Mouse (Mus musculus) kidney, embryonic 15.5 days (tissue): ENCODE results near the gene Qpct. TPM values are rescaled to one million over a fixed set of nuclear protein-coding genes. Genes with fewer than 3 reads are reported as not detected.

Experiments used
- ATAC-seq: fragments of 200-750 bp; cut with Nextera tagmentation; replicated peaks from 2 replicates; pipeline ENCODE4 v1.8.0; 2017; ENCODE audit warnings: moderate TSS enrichment; ENCODE audit not compliant: low FRiP score
- H3K27ac ChIP-seq: fragments of 300-500 bp; sonication (generic); 2 replicates; pipeline ENCODE4 v1.5.1; 2015; ENCODE audit warnings: mild to moderate bottlenecking, inconsistent platforms
- H3K27me3 ChIP-seq: fragments of 300-500 bp; sonication (generic); 2 replicates; pipeline ENCODE4 v1.6.1; 2015; ENCODE audit warnings: inconsistent platforms
- H3K36me3 ChIP-seq: fragments of 300-500 bp; sonication (generic); 2 replicates; pipeline ENCODE4 v1.6.1; 2015; ENCODE audit warnings: inconsistent platforms
- H3K4me1 ChIP-seq: fragments of 300-500 bp; sonication (generic); 2 replicates; pipeline ENCODE4 v1.6.1; 2015; ENCODE audit warnings: inconsistent platforms
- H3K4me2 ChIP-seq: fragments of 300-500 bp; sonication (generic); 2 replicates; pipeline ENCODE4 v1.6.1; 2015; ENCODE audit warnings: moderate library complexity, mild to moderate bottlenecking, inconsistent platforms
- H3K4me3 ChIP-seq: fragments of 300-500 bp; sonication (generic); replicated peaks from 2 replicates; pipeline ENCODE4 v1.5.1; 2015; ENCODE audit warnings: mild to moderate bottlenecking, inconsistent platforms
- H3K9ac ChIP-seq: fragments of 300-500 bp; sonication (generic); 2 replicates; pipeline ENCODE4 v1.6.1; 2015; ENCODE audit warnings: mild to moderate bottlenecking, inconsistent platforms
- H3K9me3 ChIP-seq: fragments of 300-500 bp; sonication (generic); replicated peaks from 2 replicates; pipeline ENCODE4 v1.6.1; 2016; ENCODE audit warnings: inconsistent platforms
- WGBS: fragments of 180-500 bp; shearing (Covaris S2); methylation state at CpG from one replicate; pipeline ENCODE4 v1.1.7; 2015; ENCODE audit warnings: mixed read lengths; 5-methylcytosine and 5-hydroxymethylcytosine counted together
- polyA plus RNA-seq: library from polyadenylated mRNA; unstranded; fragments of >200 nt; fragmentation: Nextera tagmentation; extraction: Ambion mirVana; gene quantifications from 2 replicates; pipeline ENCODE4 v1.2.1, GENCODE M21; 2015

The Qpct gene
- polyA plus RNA-seq: 4.4 and 4.5 TPM in 2 replicates

DNA sequence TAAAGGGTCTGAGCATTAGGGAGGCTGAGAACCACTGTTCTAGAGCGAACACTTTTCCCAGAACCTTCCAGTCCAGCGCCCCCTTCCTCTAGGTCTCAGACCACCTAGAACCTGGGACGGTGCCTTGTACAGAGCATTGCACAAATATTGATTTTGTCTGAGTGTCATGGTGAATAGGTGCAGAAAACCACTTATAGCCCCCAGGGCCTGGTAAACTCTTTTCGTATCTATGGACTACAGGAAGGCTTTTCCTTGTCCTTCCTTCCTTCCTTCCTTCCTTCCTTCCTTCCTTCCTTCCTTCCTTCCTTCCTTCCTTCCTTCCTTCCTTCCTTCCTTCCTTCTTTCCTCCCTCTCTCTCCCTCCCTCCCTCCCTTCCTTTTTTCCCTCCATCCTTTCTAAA, at the start of gene Qpct:
Gene Qpct, plus strand, starts transcription at position 301 of the 400 bp plus-strand sequence.
- Histone ChIP-seq H3K4me2 (peak within 1 kb of the TSS; percentile 99), H3K9ac (peak within 1 kb of the TSS; percentile 33; the same call in 1 of the 2 replicates), H3K4me1 (peaks cover 12% of the 10 kb centered on the region; the same call in 1 of the 2 replicates), H3K36me3 (no peaks in the 10 kb centered on the region), H3K27me3 (peaks cover 29% of the 10 kb centered on the region), H3K27ac (no peak within 1 kb of the TSS), H3K9me3 (no peaks in the 10 kb centered on the region), H3K4me3 (peak within 1 kb of the TSS; percentile 59)
- 72% methylated on average over 4 of the region's 4 CpGs for WGBS
- no peak for ATAC-seq

GRCm38 (mm10) chr17:79013625-79014024, 38.1 kb upstream of the Qpct start:
- Histone ChIP-seq H3K27me3 (no peaks in the 10 kb centered on the region), H3K27ac (no peak overlapping the region), H3K4me1 (peaks cover 11% of the 10 kb centered on the region), H3K9me3 (no peaks in the 10 kb centered on the region), H3K4me2 (no peak overlapping the region), H3K36me3 (peaks cover 24% of the 10 kb centered on the region), H3K9ac (no peak overlapping the region), H3K4me3 (no peak overlapping the region)
- WGBS: 89% methylated on average over 2 of the region's 2 CpGs
- no peak for ATAC-seq

DNA sequence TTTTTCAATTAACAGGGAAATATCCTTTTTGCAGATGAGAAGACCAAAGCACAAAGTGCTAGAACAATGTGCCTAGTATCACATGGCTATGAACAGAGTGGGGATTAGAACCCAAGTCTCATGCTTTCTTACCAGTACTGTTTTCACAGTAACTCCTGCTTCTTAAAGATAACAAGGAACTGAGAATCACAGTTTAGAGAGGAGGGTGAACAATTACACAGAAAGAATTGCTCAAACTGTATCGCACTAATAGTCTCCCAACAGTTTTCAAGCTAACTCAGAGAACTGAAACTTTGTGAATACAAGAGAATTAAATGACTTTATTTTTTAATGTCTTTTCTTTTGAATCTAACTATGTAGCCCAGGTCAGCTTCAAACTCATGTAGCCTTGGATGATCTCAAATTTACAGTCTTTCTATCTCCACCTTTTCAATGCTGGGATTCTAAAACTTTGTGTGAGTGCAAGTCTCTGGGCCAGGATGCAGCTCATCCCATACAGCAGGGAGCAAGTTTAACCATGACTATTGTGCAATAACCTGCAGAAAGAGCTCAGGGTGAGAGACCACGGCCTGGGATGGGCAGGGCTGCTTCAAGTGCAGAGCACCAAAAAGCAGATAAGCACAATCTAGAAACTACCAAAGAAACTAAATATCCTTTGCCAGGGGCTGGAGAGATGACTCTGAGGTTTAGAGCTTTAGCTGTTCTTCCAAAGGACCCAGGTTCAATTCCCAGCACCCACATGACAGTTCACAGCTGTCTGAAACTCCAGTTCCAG, 36.6 kb upstream of the Qpct start:
- Histone ChIP-seq H3K9me3 (no peaks in the 10 kb centered on the region), H3K9ac (no peak overlapping the region), H3K4me2 (no peak overlapping the region), H3K4me3 (no peak overlapping the region), H3K36me3 (peaks cover 24% of the 10 kb centered on the region), H3K27me3 (no peaks in the 10 kb centered on the region), H3K4me1 (peaks cover 19% of the 10 kb centered on the region), H3K27ac (no peak overlapping the region)
- ATAC-seq: no peak
- 92% methylated on average over 2 of the region's 2 CpGs for WGBS

DNA sequence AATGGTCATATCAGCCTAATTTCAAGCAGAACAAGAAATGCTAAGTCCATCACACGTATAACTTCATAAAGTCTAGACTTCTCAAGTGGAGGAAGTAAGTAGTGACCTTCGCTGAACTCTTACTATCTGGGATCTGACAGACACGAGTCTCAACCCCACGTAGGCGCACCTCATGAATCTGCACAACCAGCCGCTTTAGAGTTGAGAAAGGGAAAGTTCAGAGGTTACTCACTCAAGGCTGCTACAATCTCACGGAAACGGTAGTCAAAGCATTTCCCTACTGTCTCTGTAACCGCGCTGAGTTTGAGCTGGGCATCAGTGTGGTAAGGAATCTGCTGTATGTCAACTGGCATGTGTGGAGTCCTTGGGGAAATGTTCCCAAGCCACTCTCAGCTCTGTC, 35.9 kb upstream of the Qpct start:
- no peak overlapping the region for H3K4me3 ChIP-seq
- no peaks in the 10 kb centered on the region for H3K9me3 ChIP-seq
- no peak overlapping the region for H3K27ac ChIP-seq
- H3K9ac ChIP-seq: no peak overlapping the region
- WGBS: 72% methylated on average over 10 of the region's 10 CpGs
- peaks cover 19% of the 10 kb centered on the region for H3K4me1 ChIP-seq
- peaks cover 23% of the 10 kb centered on the region for H3K36me3 ChIP-seq
- ATAC-seq: no peak
- H3K27me3 ChIP-seq: no peaks in the 10 kb centered on the region
- H3K4me2 ChIP-seq: no peak overlapping the region

DNA sequence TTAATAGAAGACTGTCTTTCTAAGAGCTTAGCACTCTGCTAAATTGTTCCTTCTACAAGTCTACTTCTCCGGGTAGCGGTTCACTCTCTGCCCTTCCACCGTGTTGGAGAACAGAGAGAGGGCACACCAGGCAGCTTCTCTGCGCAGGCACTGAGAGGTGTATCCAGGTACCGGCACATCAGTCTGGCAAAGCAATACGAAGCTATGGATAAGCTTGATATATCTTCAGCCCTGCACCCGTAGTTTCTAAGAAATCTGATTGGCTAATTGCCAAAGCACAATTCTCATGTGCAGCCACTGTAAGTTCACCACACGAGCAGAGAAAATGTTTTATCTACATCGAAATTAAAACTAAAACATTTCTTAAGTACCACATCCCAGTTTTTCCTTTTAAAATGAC, 33.3 kb upstream of the Qpct start:
- H3K4me1 ChIP-seq: peaks cover 28% of the 10 kb centered on the region
- no peak overlapping the region for H3K9ac ChIP-seq
- 42% methylated on average over 9 of the region's 9 CpGs for WGBS
- H3K27me3 ChIP-seq: peaks cover 8% of the 10 kb centered on the region; the same call in 1 of the 2 replicates
- no peaks in the 10 kb centered on the region for H3K9me3 ChIP-seq
- ATAC-seq: no peak
- peak overlapping the region; percentile 90 for H3K4me2 ChIP-seq
- H3K27ac ChIP-seq: no peak overlapping the region
- no peaks in the 10 kb centered on the region for H3K36me3 ChIP-seq
- H3K4me3 ChIP-seq: no peak overlapping the region; the same call in 1 of the 2 replicates

DNA sequence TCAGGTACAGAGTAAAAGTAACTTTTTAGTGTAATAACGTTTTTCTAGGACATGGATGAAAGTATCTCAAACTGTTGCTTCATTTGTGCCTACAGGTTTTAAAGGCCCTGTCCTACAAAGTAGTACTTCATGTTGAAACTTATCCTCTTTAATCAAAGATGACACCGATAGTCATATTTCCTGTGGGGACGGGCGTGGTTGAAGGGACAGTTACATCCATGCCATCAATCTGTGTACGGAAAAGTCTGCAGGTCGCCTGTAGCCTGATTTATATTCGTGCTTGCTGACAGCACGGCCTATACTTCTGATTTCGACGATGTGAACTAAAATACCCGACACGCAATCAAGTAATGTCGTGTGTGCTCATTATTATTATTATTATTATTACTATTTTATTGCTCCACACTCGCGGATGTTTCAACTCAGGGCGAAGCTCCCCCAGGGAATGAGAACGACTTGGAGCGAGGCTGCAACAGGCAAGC, 31.9 kb upstream of the Qpct start:
- WGBS: under 1% methylated on average over 18 of the region's 18 CpGs
- Histone ChIP-seq H3K27me3 (peaks cover 8% of the 10 kb centered on the region; the same call in 1 of the 2 replicates), H3K27ac (peak overlapping the region; percentile 91), H3K36me3 (no peaks in the 10 kb centered on the region), H3K9me3 (no peaks in the 10 kb centered on the region), H3K9ac (peak overlapping the region; percentile 88), H3K4me3 (peak overlapping the region; percentile 84), H3K4me2 (peak overlapping the region; percentile 90), H3K4me1 (peaks cover 28% of the 10 kb centered on the region)
- no peak for ATAC-seq

- Histone ChIP-seq H3K27me3 (peaks cover 8% of the 10 kb centered on the region; the same call in 1 of the 2 replicates), H3K4me1 (peaks cover 28% of the 10 kb centered on the region), H3K9me3 (no peaks in the 10 kb centered on the region), H3K4me2 (peak within 1 kb of the TSS; percentile 90), H3K9ac (peak within 1 kb of the TSS; percentile 88), H3K4me3 (peak within 1 kb of the TSS; percentile 84), H3K36me3 (no peaks in the 10 kb centered on the region), H3K27ac (peak within 1 kb of the TSS; percentile 91)
- peak; percentile 96 for ATAC-seq
- WGBS: under 1% methylated on average over 89 of the region's 113 CpGs
Observed at GRCm38 (mm10) chr17:79020208-79020983, 31.3 kb upstream of the Qpct start, which contains the start of gene Prkd3. Gene Prkd3, minus strand, starts transcription at chr17:79020816.

GRCm38 (mm10) chr17:79020984-79021335, 30.7 kb upstream of the Qpct start:
- Histone ChIP-seq H3K4me3 (peak overlapping the region; percentile 84), H3K9ac (peak overlapping the region; percentile 88), H3K27me3 (peaks cover 8% of the 10 kb centered on the region; the same call in 1 of the 2 replicates), H3K4me1 (peaks cover 28% of the 10 kb centered on the region), H3K27ac (peak overlapping the region; percentile 91; the same call in 1 of the 2 replicates), H3K36me3 (no peaks in the 10 kb centered on the region), H3K4me2 (peak overlapping the region; percentile 90), H3K9me3 (no peaks in the 10 kb centered on the region)
- no peak for ATAC-seq
- WGBS: 2% methylated on average over 24 of the region's 24 CpGs

GRCm38 (mm10) chr17:79022746-79023145, 29.0 kb upstream of the Qpct start:
- Histone ChIP-seq H3K4me1 (peaks cover 24% of the 10 kb centered on the region), H3K9me3 (no peaks in the 10 kb centered on the region), H3K4me3 (no peak overlapping the region), H3K36me3 (no peaks in the 10 kb centered on the region), H3K27me3 (peaks cover 8% of the 10 kb centered on the region; the same call in 1 of the 2 replicates), H3K9ac (no peak overlapping the region), H3K4me2 (no peak overlapping the region), H3K27ac (no peak overlapping the region)
- 12% methylated on average over 3 of the region's 3 CpGs for WGBS
- ATAC-seq: no peak

GRCm38 (mm10) chr17:79024544-79024943, 27.2 kb upstream of the Qpct start:
- 81% methylated on average over 4 of the region's 4 CpGs for WGBS
- H3K27ac ChIP-seq: no peak overlapping the region
- no peak for ATAC-seq

DNA sequence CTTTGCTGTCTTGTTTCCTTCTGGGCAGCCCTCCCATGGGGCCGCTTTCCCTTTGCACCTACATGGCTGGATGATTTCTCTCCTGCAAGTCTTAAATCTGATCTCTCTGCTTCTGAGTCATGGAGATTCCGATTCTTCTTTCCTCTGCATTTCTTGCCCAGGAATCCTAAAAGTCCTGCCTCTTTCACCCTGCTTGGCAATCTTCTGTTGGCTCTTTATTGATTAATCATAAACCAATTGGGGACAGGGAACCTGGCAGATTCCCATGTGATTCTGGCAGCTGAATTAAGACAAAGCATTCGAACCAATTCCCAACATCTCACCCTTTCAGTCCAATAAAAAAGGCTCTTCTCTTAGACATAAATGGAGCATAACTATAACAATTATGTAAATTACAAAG, 22.5 kb upstream of the Qpct start:
- H3K27ac ChIP-seq: no peak overlapping the region

More at GRCm38 (mm10) chr17:79024544-79024943, 27.2 kb upstream of the Qpct start:
- no peak overlapping the region for H3K9ac ChIP-seq
- no peak overlapping the region for H3K4me3 ChIP-seq
- no peaks in the 10 kb centered on the region for H3K36me3 ChIP-seq
- peaks cover 13% of the 10 kb centered on the region for H3K4me1 ChIP-seq
- H3K4me2 ChIP-seq: no peak overlapping the region
- peaks cover 8% of the 10 kb centered on the region; the same call in 1 of the 2 replicates for H3K27me3 ChIP-seq
- no peaks in the 10 kb centered on the region for H3K9me3 ChIP-seq

More for the DNA sequence above, 22.5 kb upstream of the Qpct start:
- no peak overlapping the region for H3K4me2 ChIP-seq
- H3K9ac ChIP-seq: no peak overlapping the region
- H3K36me3 ChIP-seq: no peaks in the 10 kb centered on the region
- WGBS: 61% methylated on average over 3 of the region's 3 CpGs
- H3K9me3 ChIP-seq: peaks cover 4% of the 10 kb centered on the region; the same call in 1 of the 2 replicates
- ATAC-seq: no peak
- no peaks in the 10 kb centered on the region for H3K27me3 ChIP-seq
- no peak overlapping the region for H3K4me3 ChIP-seq
- H3K4me1 ChIP-seq: 0 out of 2 replicates have a peak, but pooled peaks cover 3% of the 10 kb centered on the region
